Mouse (Mus musculus): Measurements from ENCODE around the gene Apoe. TPM values are rescaled to one million over a fixed set of nuclear protein-coding genes. Genes with fewer than 3 reads are reported as not detected.
A peak's percentile ranks its signal among the peaks of the same experiment; 100 is the strongest.

Gene Apoe
- total and polyA plus RNA-seq, 2 experiments from 2014 or later, result 369 to 471 TPM

GRCm38 (mm10) chr7:19715239-19716054, 16.5 kb upstream of the Apoe start, which contains the start of gene Tomm40:
Gene Tomm40 (minus strand): TSS chr7:19715438.
- Histone ChIP-seq H3K4me2 (ENCODE audit: low read depth, low read length) (peak within 1 kb of the TSS; percentile 88), H3K36me3 (replicated peaks; ENCODE audit: control insufficient read depth, insufficient read depth, low read length) (peaks cover 40% of the 10 kb centered on the region), H3K4me1 (ENCODE audit: control insufficient read depth, insufficient read depth) (peaks cover 8% of the 10 kb centered on the region; the same call in 1 of the 2 replicates), H3K27ac (ENCODE audit: low read depth) (peak within 1 kb of the TSS; percentile 86), H3K9ac (replicated peaks; ENCODE audit: low read depth, low read length) (peak within 1 kb of the TSS; percentile 87), H3K4me3 (ENCODE audit: low read depth, low read length) (peak within 1 kb of the TSS; percentile 74), H3K27me3 (ENCODE audit: control insufficient read depth, insufficient read depth, low read length) (no peaks in the 10 kb centered on the region), H3K9me3 (replicated peaks; ENCODE audit: control insufficient read depth, low read length) (0 out of 2 replicates have a peak, but pooled peaks cover under 1% of the 10 kb centered on the region)
- DNase-seq (ENCODE audit: low spot score) (peak; percentile 100), ATAC-seq (ENCODE audit: insufficient read depth, low read depth) (peak; percentile 96)
- TF ChIP-seq EP300 (IDR thresholded peaks at IDR 0.05; ENCODE audit: low read depth), result no peak
- no peak for TF ChIP-seq CTCF (IDR thresholded peaks at IDR 0.05; ENCODE audit: low read depth)
- under 1% methylated on average over 59 of the region's 59 CpGs for WGBS

- no peaks in the 10 kb centered on the region for H3K9me3 ChIP-seq (replicated peaks; ENCODE audit: control insufficient read depth, low read length)
- H3K4me2 ChIP-seq (ENCODE audit: low read depth, low read length), result peak overlapping the region; percentile 88
- H3K27me3 ChIP-seq (ENCODE audit: control insufficient read depth, insufficient read depth, low read length), result no peaks in the 10 kb centered on the region
- under 1% methylated on average over 37 of the region's 39 CpGs for WGBS
- peak overlapping the region; percentile 74 for H3K4me3 ChIP-seq (ENCODE audit: low read depth, low read length)
- ATAC-seq (ENCODE audit: insufficient read depth, low read depth) (no peak), DNase-seq (ENCODE audit: low spot score) (no peak)
- peak overlapping the region; percentile 87 for H3K9ac ChIP-seq (replicated peaks; ENCODE audit: low read depth, low read length)
- peak overlapping the region; percentile 79 for H3K27ac ChIP-seq (ENCODE audit: low read depth)
- H3K4me1 ChIP-seq (ENCODE audit: control insufficient read depth, insufficient read depth), result peaks cover 8% of the 10 kb centered on the region; the same call in 1 of the 2 replicates
- TF ChIP-seq CTCF (IDR thresholded peaks at IDR 0.05; ENCODE audit: low read depth) (no peak), EP300 (IDR thresholded peaks at IDR 0.05; ENCODE audit: low read depth) (no peak)
- H3K36me3 ChIP-seq (replicated peaks; ENCODE audit: control insufficient read depth, insufficient read depth, low read length), result peaks cover 43% of the 10 kb centered on the region
Measured at GRCm38 (mm10) chr7:19714836-19715235, 15.8 kb upstream of the Apoe start.

- H3K4me3 ChIP-seq (ENCODE audit: low read depth, low read length), result no peak overlapping the region
- ATAC-seq (ENCODE audit: insufficient read depth, low read depth) (no peak), DNase-seq (ENCODE audit: low spot score) (no peak)
- H3K4me2 ChIP-seq (ENCODE audit: low read depth, low read length), result no peak overlapping the region
- H3K36me3 ChIP-seq (replicated peaks; ENCODE audit: control insufficient read depth, insufficient read depth, low read length), result peaks cover 55% of the 10 kb centered on the region
- TF ChIP-seq CTCF (IDR thresholded peaks at IDR 0.05; ENCODE audit: low read depth) (no peak), EP300 (IDR thresholded peaks at IDR 0.05; ENCODE audit: low read depth) (no peak)
- H3K9me3 ChIP-seq (replicated peaks; ENCODE audit: control insufficient read depth, low read length), result no peaks in the 10 kb centered on the region
- no peaks in the 10 kb centered on the region for H3K27me3 ChIP-seq (ENCODE audit: control insufficient read depth, insufficient read depth, low read length)
- no peak overlapping the region for H3K9ac ChIP-seq (replicated peaks; ENCODE audit: low read depth, low read length)
- no peak overlapping the region for H3K27ac ChIP-seq (ENCODE audit: low read depth)
- 86% methylated on average over 9 of the region's 9 CpGs for WGBS
- H3K4me1 ChIP-seq (ENCODE audit: control insufficient read depth, insufficient read depth), result peaks cover 8% of the 10 kb centered on the region; the same call in 1 of the 2 replicates
Measured at GRCm38 (mm10) chr7:19713598-19713997, 14.6 kb upstream of the Apoe start.

GRCm38 (mm10) chr7:19713196-19713595, 14.2 kb upstream of the Apoe start:
- no peak overlapping the region for H3K9ac ChIP-seq (replicated peaks; ENCODE audit: low read depth, low read length)
- ATAC-seq (ENCODE audit: insufficient read depth, low read depth) (no peak), DNase-seq (ENCODE audit: low spot score) (no peak)
- TF ChIP-seq CTCF (IDR thresholded peaks at IDR 0.05; ENCODE audit: low read depth), result peak; percentile 51
- no peak for TF ChIP-seq EP300 (IDR thresholded peaks at IDR 0.05; ENCODE audit: low read depth)
- peaks cover 58% of the 10 kb centered on the region for H3K36me3 ChIP-seq (replicated peaks; ENCODE audit: control insufficient read depth, insufficient read depth, low read length)
- no peak overlapping the region for H3K4me2 ChIP-seq (ENCODE audit: low read depth, low read length)
- H3K4me1 ChIP-seq (ENCODE audit: control insufficient read depth, insufficient read depth), result peaks cover 8% of the 10 kb centered on the region; the same call in 1 of the 2 replicates
- H3K27ac ChIP-seq (ENCODE audit: low read depth), result no peak overlapping the region
- no peaks in the 10 kb centered on the region for H3K27me3 ChIP-seq (ENCODE audit: control insufficient read depth, insufficient read depth, low read length)
- WGBS, result 49% methylated on average over 4 of the region's 4 CpGs
- no peak overlapping the region for H3K4me3 ChIP-seq (ENCODE audit: low read depth, low read length)
- H3K9me3 ChIP-seq (replicated peaks; ENCODE audit: control insufficient read depth, low read length), result no peaks in the 10 kb centered on the region

DNA sequence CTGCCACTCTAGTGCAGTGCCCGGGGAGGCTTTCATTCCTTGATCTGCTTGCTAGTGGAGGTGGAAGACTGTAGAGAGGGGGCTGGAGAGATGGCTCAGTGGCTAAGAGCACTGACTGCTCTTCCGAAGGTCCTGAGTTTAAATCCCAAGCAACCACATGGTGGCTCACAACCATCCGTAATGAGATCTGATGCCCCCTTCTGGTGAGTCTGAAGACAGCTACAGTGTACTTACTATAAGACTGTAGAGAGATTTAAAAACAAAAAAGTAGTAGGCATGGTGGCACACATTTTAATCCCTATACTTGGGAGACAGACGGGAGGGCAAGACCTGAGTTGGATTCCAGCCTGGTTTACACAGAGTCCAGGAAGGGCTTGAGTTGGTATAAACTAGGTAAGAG, 13.4 kb upstream of the Apoe start:
- Histone ChIP-seq H3K27me3 (ENCODE audit: control insufficient read depth, insufficient read depth, low read length) (no peaks in the 10 kb centered on the region), H3K4me1 (ENCODE audit: control insufficient read depth, insufficient read depth) (peaks cover 8% of the 10 kb centered on the region; the same call in 1 of the 2 replicates), H3K9ac (replicated peaks; ENCODE audit: low read depth, low read length) (no peak overlapping the region), H3K36me3 (replicated peaks; ENCODE audit: control insufficient read depth, insufficient read depth, low read length) (peaks cover 65% of the 10 kb centered on the region), H3K4me3 (ENCODE audit: low read depth, low read length) (no peak overlapping the region), H3K4me2 (ENCODE audit: low read depth, low read length) (no peak overlapping the region), H3K27ac (ENCODE audit: low read depth) (no peak overlapping the region), H3K9me3 (replicated peaks; ENCODE audit: control insufficient read depth, low read length) (no peaks in the 10 kb centered on the region)
- ATAC-seq (ENCODE audit: insufficient read depth, low read depth) (no peak), DNase-seq (ENCODE audit: low spot score) (no peak)
- TF ChIP-seq EP300 (IDR thresholded peaks at IDR 0.05; ENCODE audit: low read depth) (no peak), CTCF (IDR thresholded peaks at IDR 0.05; ENCODE audit: low read depth) (peak; percentile 48)
- WGBS, result 66% methylated on average over 4 of the region's 4 CpGs
